Mouse (Mus musculus) fat pad, adult 2 months (tissue): ENCODE measurements around the gene Pdhx.

Experiments
- DNase-seq: peaks from one replicate; pipeline ENCODE4 v3.0.0-alpha.2; 2011; ENCODE audit warnings: low read depth, low spot score; ENCODE audit errors: extremely low read depth

Pdhx gene

GRCm38 (mm10) chr2:103073219-103073982 lies at the start of gene Pdhx, which contains the start of gene Apip:
Pdhx (minus strand) TSS chr2:103073513.
Apip (plus strand) TSS chr2:103073675.
- peak; percentile 81 for DNase-seq

GRCm38 (mm10) chr2:103119197-103119854 lies 46.0 kb upstream of the Pdhx start:
- no peak for DNase-seq

GRCm38 (mm10) chr2:103118324-103119196 lies 45.2 kb upstream of the Pdhx start:
- DNase-seq, result no peak

GRCm38 (mm10) chr2:103117212-103117611 lies 43.9 kb upstream of the Pdhx start:
- no peak for DNase-seq

GRCm38 (mm10) chr2:103111669-103112068 lies 38.4 kb upstream of the Pdhx start:
- no peak for DNase-seq

GRCm38 (mm10) chr2:103106172-103106571 lies 32.9 kb upstream of the Pdhx start:
- DNase-seq, result no peak

- no peak for DNase-seq
These were observed 29.3 kb upstream of the Pdhx start for GRCm38 (mm10) chr2:103102595-103102994.

GRCm38 (mm10) chr2:103089521-103089920 lies 16.2 kb upstream of the Pdhx start:
- no peak for DNase-seq

GRCm38 (mm10) chr2:103088099-103088498 lies 14.8 kb upstream of the Pdhx start:
- DNase-seq, result no peak

GRCm38 (mm10) chr2:103086432-103086831 lies 13.1 kb upstream of the Pdhx start:
- no peak for DNase-seq

- DNase-seq, result no peak
These were observed 12.3 kb upstream of the Pdhx start for GRCm38 (mm10) chr2:103085633-103086032.

- no peak for DNase-seq
These were observed 11.1 kb upstream of the Pdhx start for GRCm38 (mm10) chr2:103084451-103084850.

- DNase-seq, result no peak
These were observed 9.5 kb upstream of the Pdhx start for GRCm38 (mm10) chr2:103082853-103083252.

GRCm38 (mm10) chr2:103081706-103082105 lies 8.4 kb upstream of the Pdhx start:
- no peak for DNase-seq

- no peak for DNase-seq
These were observed 7.8 kb upstream of the Pdhx start for GRCm38 (mm10) chr2:103081117-103081516.

GRCm38 (mm10) chr2:103070586-103070985 lies 2.7 kb downstream of the Pdhx start:
- DNase-seq, result no peak

- peak; percentile 72 for DNase-seq
These were observed 3.4 kb downstream of the Pdhx start for GRCm38 (mm10) chr2:103069752-103070405.

GRCm38 (mm10) chr2:103068602-103069001 lies 4.7 kb downstream of the Pdhx start:
- DNase-seq, result no peak

GRCm38 (mm10) chr2:103067552-103068207 lies 5.6 kb downstream of the Pdhx start:
- DNase-seq, result no peak
